Mouse (Mus musculus): ENCODE results near the gene Fam19a2. TPM values are rescaled to one million over a fixed set of nuclear protein-coding genes. Genes with fewer than 3 reads are reported as not detected.

The Fam19a2 gene
- total RNA-seq, 4 experiments from 2014 or later, result 1.3 to 2.2 (median 1.9) TPM

GRCm38 (mm10) chr10:123395429-123395828, 131.6 kb downstream of the Fam19a2 start:
- no peak for DNase-seq

- no peak for DNase-seq
Observed at GRCm38 (mm10) chr10:123398136-123398535, 134.3 kb downstream of the Fam19a2 start.

GRCm38 (mm10) chr10:123401188-123401587, 137.4 kb downstream of the Fam19a2 start:
- no peak for DNase-seq

- no peak for DNase-seq
Observed at GRCm38 (mm10) chr10:123402460-123402859, 138.7 kb downstream of the Fam19a2 start.

GRCm38 (mm10) chr10:123414953-123415352, 151.2 kb downstream of the Fam19a2 start:
- DNase-seq, result no peak

GRCm38 (mm10) chr10:123416024-123416423, 152.2 kb downstream of the Fam19a2 start:
- no peak for DNase-seq

GRCm38 (mm10) chr10:123418616-123419173, 154.9 kb downstream of the Fam19a2 start:
- no peak for DNase-seq

- DNase-seq, result no peak
Observed at GRCm38 (mm10) chr10:123420249-123420648, 156.5 kb downstream of the Fam19a2 start.

- no peak for DNase-seq
Observed at GRCm38 (mm10) chr10:123424482-123424881, 160.7 kb downstream of the Fam19a2 start.

- no peak for DNase-seq
Observed at GRCm38 (mm10) chr10:123426527-123427363, 162.9 kb downstream of the Fam19a2 start.

GRCm38 (mm10) chr10:123431569-123431968, 167.8 kb downstream of the Fam19a2 start:
- DNase-seq, result no peak

- DNase-seq, result no peak
Observed at GRCm38 (mm10) chr10:123437576-123437975, 173.8 kb downstream of the Fam19a2 start.

- DNase-seq, result no peak
Observed at GRCm38 (mm10) chr10:123456800-123457199, 193.0 kb downstream of the Fam19a2 start.

GRCm38 (mm10) chr10:123460466-123460865, 196.7 kb downstream of the Fam19a2 start:
- DNase-seq, result no peak

GRCm38 (mm10) chr10:123462305-123462704, 198.5 kb downstream of the Fam19a2 start:
- no peak for DNase-seq

- DNase-seq, result no peak
Observed at GRCm38 (mm10) chr10:123514749-123515148, 251.0 kb downstream of the Fam19a2 start.

GRCm38 (mm10) chr10:123520613-123521012, 256.8 kb downstream of the Fam19a2 start:
- no peak for DNase-seq

GRCm38 (mm10) chr10:123521203-123521602, 257.4 kb downstream of the Fam19a2 start:
- no peak for DNase-seq

- DNase-seq, result no peak
Observed at GRCm38 (mm10) chr10:123525424-123525823, 261.6 kb downstream of the Fam19a2 start.

- DNase-seq, result no peak
Observed at GRCm38 (mm10) chr10:123526059-123526458, 262.3 kb downstream of the Fam19a2 start.

GRCm38 (mm10) chr10:123536143-123536542, 272.3 kb downstream of the Fam19a2 start:
- no peak for DNase-seq

- no peak for DNase-seq
Observed at GRCm38 (mm10) chr10:123548391-123548790, 284.6 kb downstream of the Fam19a2 start.

- no peak for DNase-seq
Observed at GRCm38 (mm10) chr10:123567677-123568076, 303.9 kb downstream of the Fam19a2 start.

- DNase-seq, result no peak
Observed at GRCm38 (mm10) chr10:123570616-123571188, 306.9 kb downstream of the Fam19a2 start.

Data from adrenal gland, adult 8-10 months (tissue).